Mouse (Mus musculus) intestine, embryonic 16.5 days (tissue): ENCODE measurements at regions not wholly inside any gene's neighbourhood (a gene's known extent, or its start where the extent isn't known, plus 50 kb on each side); places are given as distances from the start of the nearest gene placed in this dataset.
A peak's percentile ranks its signal among the peaks of the same experiment; 100 is the strongest.

Source experiments
- ATAC-seq: fragments of 200-750 bp; cut with Nextera tagmentation; 2 replicates; pipeline ENCODE4 v1.8.0; 2017; ENCODE audit warnings: moderate TSS enrichment, moderate library complexity
- H3K27ac ChIP-seq: fragments of 300-500 bp; sonication (generic); 2 replicates; pipeline ENCODE4 v1.5.1; 2014; ENCODE audit warnings: mild to moderate bottlenecking, low read length
- H3K27me3 ChIP-seq: fragments of 300-500 bp; sonication (generic); replicated peaks from 2 replicates; pipeline ENCODE4 v1.6.1; 2014; ENCODE audit warnings: low read length, control low read depth, mixed read lengths; ENCODE audit not compliant: control insufficient read depth, insufficient read depth
- H3K36me3 ChIP-seq: fragments of 300-500 bp; sonication (generic); 2 replicates; pipeline ENCODE4 v1.6.1; 2014; ENCODE audit warnings: low read length, control low read depth; ENCODE audit not compliant: control insufficient read depth, insufficient read depth
- H3K4me1 ChIP-seq: fragments of 300-500 bp; sonication (generic); 2 replicates; pipeline ENCODE4 v1.6.1; 2014; ENCODE audit warnings: low read length, control low read depth, mixed read lengths; ENCODE audit not compliant: control insufficient read depth, insufficient read depth
- H3K4me2 ChIP-seq: fragments of 300-500 bp; sonication (generic); 2 replicates; pipeline ENCODE4 v1.6.1; 2014; ENCODE audit warnings: low read depth, low read length, control low read depth
- H3K4me3 ChIP-seq: fragments of 300-500 bp; sonication (generic); 2 replicates; pipeline ENCODE4 v1.5.1; 2014; ENCODE audit warnings: mild to moderate bottlenecking, low read length
- H3K9ac ChIP-seq: fragments of 300-500 bp; sonication (generic); 2 replicates; pipeline ENCODE4 v1.6.1; 2014; ENCODE audit warnings: low read depth, low read length
- H3K9me3 ChIP-seq: fragments of 300-500 bp; sonication (generic); 2 replicates; pipeline ENCODE4 v1.6.1; 2016; ENCODE audit warnings: low read length, control low read depth; ENCODE audit not compliant: control insufficient read depth
- WGBS: fragments of 180-500 bp; shearing (Covaris S2); extraction: QIAGEN DNeasy Blood & Tissue Kit; methylation state at CpG from one replicate; pipeline ENCODE4 v1.1.7; 2014; 5-methylcytosine and 5-hydroxymethylcytosine counted together

DNA sequence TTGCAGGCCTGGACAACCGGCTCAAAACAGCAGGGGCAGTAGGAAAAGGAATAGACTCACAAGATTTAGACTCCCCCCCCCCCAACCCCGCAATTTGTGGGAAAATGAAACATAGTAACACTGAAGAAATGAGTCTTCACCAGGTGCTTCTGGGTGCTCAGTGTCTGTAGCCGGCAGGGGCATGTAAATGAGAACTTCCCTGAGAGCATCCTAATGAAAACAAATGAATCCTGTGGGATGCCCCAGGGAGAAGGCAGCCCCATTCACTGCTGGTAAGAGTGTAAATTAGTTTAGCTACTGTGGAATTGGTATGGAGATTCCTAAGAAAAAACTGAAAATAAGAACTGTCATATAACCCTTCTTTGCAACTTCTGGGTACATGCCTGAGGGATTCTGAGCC, 377.8 kb upstream of the Trpc7 start:
- Histone ChIP-seq H3K9ac (no peak overlapping the region), H3K4me2 (no peak overlapping the region), H3K9me3 (no peaks in the 10 kb centered on the region), H3K4me1 (no peaks in the 10 kb centered on the region), H3K36me3 (no peaks in the 10 kb centered on the region), H3K27me3 (no peaks in the 10 kb centered on the region), H3K27ac (no peak overlapping the region), H3K4me3 (no peak overlapping the region)
- ATAC-seq, result no peak
- WGBS, result 40% methylated on average over 3 of the region's 3 CpGs

DNA sequence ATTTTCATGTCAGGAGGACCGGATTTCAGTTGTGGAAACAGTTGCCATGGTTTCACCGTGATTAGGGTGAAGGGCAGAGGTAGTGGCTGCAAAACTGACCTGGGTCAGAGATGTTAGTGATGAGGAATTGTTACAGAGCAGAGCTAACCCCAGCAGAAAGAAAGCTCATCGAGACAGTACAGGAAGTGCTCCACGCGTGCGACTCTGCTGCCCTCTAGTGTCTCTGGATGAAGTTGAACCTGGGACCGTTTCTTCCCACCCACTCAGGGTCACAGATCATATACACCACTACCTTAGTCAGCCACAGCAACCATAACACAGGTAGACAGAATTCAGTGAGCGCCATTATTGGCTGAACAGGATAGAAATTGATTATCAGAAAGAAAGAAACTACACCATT, 373.8 kb upstream of the Trpc7 start:
- Histone ChIP-seq H3K9me3 (no peaks in the 10 kb centered on the region), H3K4me2 (no peak overlapping the region), H3K27ac (no peak overlapping the region), H3K9ac (no peak overlapping the region), H3K27me3 (no peaks in the 10 kb centered on the region), H3K4me1 (no peaks in the 10 kb centered on the region), H3K36me3 (no peaks in the 10 kb centered on the region), H3K4me3 (no peak overlapping the region)
- WGBS, result 12% methylated on average over 8 of the region's 8 CpGs
- ATAC-seq, result 0 out of 2 replicates have a peak, but pooled peaks have one; percentile 46

DNA sequence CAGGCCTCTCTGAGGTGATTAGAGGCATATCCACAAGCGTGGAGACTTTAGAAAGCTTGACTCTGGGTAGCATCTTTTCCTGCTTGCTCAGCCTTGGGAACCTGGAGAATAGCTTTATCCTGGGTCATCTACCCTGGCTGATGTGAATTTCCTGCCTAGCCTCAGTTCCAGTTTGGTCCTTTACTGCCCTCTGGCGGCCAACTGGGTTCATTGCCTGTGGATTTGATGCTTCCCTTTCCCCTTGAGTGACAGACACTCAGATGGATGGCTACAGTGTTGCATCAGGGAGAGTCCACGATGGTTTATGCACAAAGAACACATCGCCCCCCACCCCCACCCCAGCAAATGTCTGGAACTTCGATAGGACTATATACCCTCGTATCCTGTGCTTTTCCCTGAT, 364.1 kb upstream of the Trpc7 start:
- Histone ChIP-seq H3K9me3 (no peaks in the 10 kb centered on the region), H3K36me3 (no peaks in the 10 kb centered on the region), H3K4me2 (no peak overlapping the region), H3K4me1 (no peaks in the 10 kb centered on the region), H3K27me3 (no peaks in the 10 kb centered on the region), H3K4me3 (no peak overlapping the region), H3K27ac (no peak overlapping the region), H3K9ac (no peak overlapping the region)
- no peak for ATAC-seq
- WGBS, result 6% methylated on average over 6 of the region's 6 CpGs

- 56% methylated on average over 8 of the region's 8 CpGs for WGBS
- ATAC-seq, result no peak
- H3K9me3 ChIP-seq, result no peaks in the 10 kb centered on the region
Observed at GRCm38 (mm10) chr13:57259474-57259873, 363.7 kb upstream of the Trpc7 start.

DNA sequence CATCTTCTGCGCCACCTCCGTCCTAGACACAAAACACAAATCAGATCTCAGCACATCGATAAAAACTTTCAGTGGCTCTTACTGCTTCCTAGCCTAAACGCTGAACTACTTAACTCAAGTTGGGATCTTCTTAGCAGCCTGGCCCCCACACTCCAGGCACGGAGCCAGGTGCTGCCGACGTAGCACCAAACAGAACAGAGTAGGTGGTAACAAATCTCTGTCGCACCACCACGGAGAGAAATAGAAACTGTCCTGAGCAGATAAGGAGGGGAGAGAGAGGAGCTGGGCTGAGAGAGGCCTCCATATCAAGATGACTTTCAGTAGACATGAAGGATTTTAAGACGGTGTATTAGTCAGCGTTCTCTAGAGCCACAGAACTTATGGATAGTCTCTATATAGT, 360.1 kb upstream of the Trpc7 start:
- Histone ChIP-seq H3K9me3 (0 out of 2 replicates have a peak, but pooled peaks cover 3% of the 10 kb centered on the region), H3K4me2 (no peak overlapping the region), H3K27ac (no peak overlapping the region), H3K36me3 (no peaks in the 10 kb centered on the region), H3K4me1 (no peaks in the 10 kb centered on the region), H3K27me3 (no peaks in the 10 kb centered on the region), H3K9ac (no peak overlapping the region), H3K4me3 (no peak overlapping the region)
- no peak for ATAC-seq
- WGBS, result 74% methylated on average over 11 of the region's 11 CpGs

More at GRCm38 (mm10) chr13:57259474-57259873, 363.7 kb upstream of the Trpc7 start:
- Histone ChIP-seq H3K36me3 (no peaks in the 10 kb centered on the region), H3K4me2 (no peak overlapping the region), H3K4me3 (no peak overlapping the region), H3K4me1 (no peaks in the 10 kb centered on the region), H3K27ac (no peak overlapping the region), H3K9ac (no peak overlapping the region), H3K27me3 (no peaks in the 10 kb centered on the region)

- H3K27me3 ChIP-seq, result no peaks in the 10 kb centered on the region
- H3K4me2 ChIP-seq, result no peak overlapping the region
- 0 out of 2 replicates have a peak, but pooled peaks cover 3% of the 10 kb centered on the region for H3K9me3 ChIP-seq
- no peaks in the 10 kb centered on the region for H3K36me3 ChIP-seq
- H3K9ac ChIP-seq, result no peak overlapping the region
- H3K4me3 ChIP-seq, result no peak overlapping the region
- 82% methylated on average over 5 of the region's 5 CpGs for WGBS
- no peak overlapping the region for H3K27ac ChIP-seq
- ATAC-seq, result no peak
- H3K4me1 ChIP-seq, result 0 out of 2 replicates have a peak, but pooled peaks cover 4% of the 10 kb centered on the region
Observed at GRCm38 (mm10) chr13:57249851-57250250, 354.1 kb upstream of the Trpc7 start.

DNA sequence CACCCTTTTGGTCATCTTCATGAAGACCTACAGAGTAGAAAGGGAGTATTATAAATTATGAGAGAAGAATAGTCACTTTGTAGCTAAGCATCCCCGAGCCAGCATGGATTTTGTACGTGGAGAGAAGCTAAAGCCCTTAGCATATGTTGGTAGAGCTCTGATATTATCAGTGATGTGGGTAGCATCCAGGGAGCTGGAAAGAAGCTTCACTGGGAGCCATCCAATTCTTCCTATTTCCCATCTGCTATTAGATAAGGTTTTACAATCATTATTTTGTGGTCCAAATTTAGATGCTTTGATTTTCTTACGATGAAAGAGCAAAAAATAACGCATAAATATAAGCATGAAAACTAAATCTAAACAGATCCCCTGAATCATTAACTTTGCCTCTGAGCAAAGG, 353.6 kb upstream of the Trpc7 start:
- Histone ChIP-seq H3K9me3 (0 out of 2 replicates have a peak, but pooled peaks cover 3% of the 10 kb centered on the region), H3K4me3 (no peak overlapping the region), H3K4me2 (no peak overlapping the region), H3K27me3 (no peaks in the 10 kb centered on the region), H3K36me3 (no peaks in the 10 kb centered on the region), H3K27ac (no peak overlapping the region), H3K4me1 (0 out of 2 replicates have a peak, but pooled peaks cover 4% of the 10 kb centered on the region), H3K9ac (no peak overlapping the region)
- 84% methylated on average over 4 of the region's 4 CpGs for WGBS
- ATAC-seq, result no peak

DNA sequence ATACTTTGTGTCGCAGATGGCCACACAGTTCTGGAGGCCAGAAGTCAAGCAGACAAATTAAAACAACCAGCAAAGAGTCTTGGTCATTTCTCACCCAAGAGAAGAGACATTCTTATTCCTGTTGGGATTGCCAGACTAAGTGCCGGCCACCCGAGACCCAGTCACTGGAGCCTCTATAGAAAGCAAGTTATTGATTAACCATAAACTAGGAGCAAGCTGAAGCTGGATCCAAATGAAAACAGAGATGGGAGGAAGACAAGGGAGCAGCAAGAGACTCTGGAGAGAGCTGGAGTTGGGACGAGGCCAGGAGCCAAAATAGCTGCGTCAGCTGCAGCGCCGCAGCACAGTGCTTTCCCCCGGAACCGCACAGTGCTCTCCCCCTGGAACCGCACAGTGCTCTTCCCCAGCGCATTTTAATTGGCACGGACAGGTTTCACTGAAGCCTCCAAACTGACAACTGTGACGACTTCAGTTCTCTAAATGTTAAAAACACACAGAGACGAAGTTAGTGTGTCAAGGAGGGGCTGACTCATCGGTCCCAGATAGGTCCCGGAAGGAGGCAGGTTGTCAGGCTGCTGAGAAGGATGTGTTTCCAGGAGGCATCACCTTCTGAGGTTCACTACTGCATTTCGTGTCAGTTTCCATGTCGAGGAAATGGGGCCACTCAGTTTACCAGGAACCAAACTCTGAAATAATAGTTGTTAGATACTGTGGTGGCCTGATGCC, 350.6 kb upstream of the Trpc7 start:
- WGBS, result 54% methylated on average over 18 of the region's 18 CpGs
- no peak overlapping the region for H3K9ac ChIP-seq
- H3K27me3 ChIP-seq, result no peaks in the 10 kb centered on the region
- H3K27ac ChIP-seq, result no peak overlapping the region
- 0 out of 2 replicates have a peak, but pooled peaks cover 4% of the 10 kb centered on the region for H3K4me1 ChIP-seq
- no peak overlapping the region for H3K4me3 ChIP-seq
- H3K36me3 ChIP-seq, result no peaks in the 10 kb centered on the region
- H3K4me2 ChIP-seq, result peak overlapping the region; percentile 12; the same call in 1 of the 2 replicates
- H3K9me3 ChIP-seq, result no peaks in the 10 kb centered on the region
- ATAC-seq, result no peak

DNA sequence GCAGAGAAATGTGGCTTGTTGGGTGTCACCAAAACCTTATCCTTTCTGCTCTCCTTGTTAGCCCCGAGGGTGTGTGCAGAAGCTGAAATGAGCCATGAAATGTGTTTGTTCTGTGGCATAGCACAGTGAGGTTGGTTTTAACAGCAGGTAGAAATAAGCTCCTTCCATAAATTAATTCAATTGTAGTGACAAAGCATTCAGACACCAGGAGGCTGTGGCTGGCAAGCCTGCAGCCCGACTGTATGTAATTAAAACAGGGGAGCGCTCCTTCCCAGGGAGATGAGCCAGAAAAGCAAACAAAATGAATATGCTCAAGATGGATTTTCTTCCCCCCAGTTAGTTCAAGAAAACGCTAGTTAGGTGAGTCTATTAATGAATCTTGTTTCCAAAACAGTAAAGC, 341.1 kb upstream of the Trpc7 start:
- ATAC-seq, result no peak
- H3K27me3 ChIP-seq, result no peaks in the 10 kb centered on the region
- no peak overlapping the region for H3K4me3 ChIP-seq
- no peak overlapping the region for H3K9ac ChIP-seq
- no peaks in the 10 kb centered on the region for H3K9me3 ChIP-seq
- H3K27ac ChIP-seq, result no peak overlapping the region
- H3K4me1 ChIP-seq, result peaks cover 6% of the 10 kb centered on the region; the same call in 1 of the 2 replicates
- H3K36me3 ChIP-seq, result no peaks in the 10 kb centered on the region
- no peak overlapping the region for H3K4me2 ChIP-seq
- WGBS, result 25% methylated on average over 4 of the region's 4 CpGs

GRCm38 (mm10) chr13:57236211-57236610, 340.4 kb upstream of the Trpc7 start:
- no peak overlapping the region for H3K9ac ChIP-seq
- H3K9me3 ChIP-seq, result no peaks in the 10 kb centered on the region
- no peaks in the 10 kb centered on the region for H3K36me3 ChIP-seq
- no peaks in the 10 kb centered on the region for H3K27me3 ChIP-seq
- no peak overlapping the region for H3K4me3 ChIP-seq
- no peak overlapping the region for H3K27ac ChIP-seq
- 50% methylated on average over 5 of the region's 5 CpGs for WGBS
- no peak for ATAC-seq
- H3K4me1 ChIP-seq, result peaks cover 6% of the 10 kb centered on the region; the same call in 1 of the 2 replicates
- no peak overlapping the region for H3K4me2 ChIP-seq
